Mouse (Mus musculus) olfactory bulb, adult 2 months (tissue): ENCODE results near the gene Cspg5.

ENCODE experiments used
- CTCF ChIP-seq: fragments of 200-500 bp; IDR thresholded peaks from 2 replicates; pipeline ENCODE4 v1.5.1; 2012; ENCODE audit warnings: low read depth, mild to moderate bottlenecking, low read length, moderate library complexity; ENCODE audit not compliant: insufficient read depth
- POLR2A ChIP-seq: fragments of 200-500 bp; IDR thresholded peaks from 2 replicates; pipeline ENCODE4 v1.6.1; 2012; ENCODE audit warnings: mild to moderate bottlenecking, low read depth, low read length, moderate library complexity; ENCODE audit not compliant: insufficient read depth

DNA sequence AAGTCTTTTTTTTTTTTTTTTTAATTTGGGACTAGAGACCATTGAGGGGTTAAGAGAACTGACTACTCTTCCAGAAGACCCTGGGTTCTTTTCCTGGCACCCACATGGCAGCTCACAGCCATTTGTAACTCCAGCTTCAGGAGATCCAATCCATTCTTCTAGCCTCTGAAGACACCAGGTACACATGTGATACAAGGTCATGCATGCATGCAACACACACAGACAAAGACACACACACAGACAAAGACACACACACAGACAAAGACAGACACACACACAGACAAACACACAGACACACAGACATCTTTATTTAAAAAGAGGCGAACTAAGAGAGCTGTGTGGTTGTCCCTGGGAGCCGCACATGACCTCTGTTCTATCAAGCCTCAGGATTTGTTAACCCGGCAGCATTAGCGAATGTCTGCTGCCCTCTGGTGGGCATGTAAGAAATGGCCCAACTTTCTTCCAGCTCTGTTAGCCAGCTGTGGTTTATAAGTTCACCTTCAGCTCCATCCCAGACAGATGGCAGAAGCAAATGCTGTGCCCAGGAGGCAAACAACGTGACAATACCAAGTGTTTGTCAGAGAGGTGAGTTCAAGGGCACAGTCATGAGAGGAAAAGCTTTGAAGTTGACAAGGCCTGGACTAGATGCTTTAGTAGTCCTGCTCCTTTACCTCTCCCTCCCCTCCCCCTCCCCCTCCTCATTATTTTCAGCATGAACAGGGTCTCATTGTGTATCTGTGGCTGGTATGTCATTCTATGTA lies 53.5 kb downstream of the Cspg5 start:
- peak; percentile 57 for TF ChIP-seq CTCF
- no peak for TF ChIP-seq POLR2A
